Mouse (Mus musculus) lung, postnatal 10 days (tissue): ENCODE data around the gene Spcs1.

Experiments
- DNase-seq: peaks from one replicate; pipeline ENCODE4 v3.0.0; 2021

The Spcs1 gene

DNA sequence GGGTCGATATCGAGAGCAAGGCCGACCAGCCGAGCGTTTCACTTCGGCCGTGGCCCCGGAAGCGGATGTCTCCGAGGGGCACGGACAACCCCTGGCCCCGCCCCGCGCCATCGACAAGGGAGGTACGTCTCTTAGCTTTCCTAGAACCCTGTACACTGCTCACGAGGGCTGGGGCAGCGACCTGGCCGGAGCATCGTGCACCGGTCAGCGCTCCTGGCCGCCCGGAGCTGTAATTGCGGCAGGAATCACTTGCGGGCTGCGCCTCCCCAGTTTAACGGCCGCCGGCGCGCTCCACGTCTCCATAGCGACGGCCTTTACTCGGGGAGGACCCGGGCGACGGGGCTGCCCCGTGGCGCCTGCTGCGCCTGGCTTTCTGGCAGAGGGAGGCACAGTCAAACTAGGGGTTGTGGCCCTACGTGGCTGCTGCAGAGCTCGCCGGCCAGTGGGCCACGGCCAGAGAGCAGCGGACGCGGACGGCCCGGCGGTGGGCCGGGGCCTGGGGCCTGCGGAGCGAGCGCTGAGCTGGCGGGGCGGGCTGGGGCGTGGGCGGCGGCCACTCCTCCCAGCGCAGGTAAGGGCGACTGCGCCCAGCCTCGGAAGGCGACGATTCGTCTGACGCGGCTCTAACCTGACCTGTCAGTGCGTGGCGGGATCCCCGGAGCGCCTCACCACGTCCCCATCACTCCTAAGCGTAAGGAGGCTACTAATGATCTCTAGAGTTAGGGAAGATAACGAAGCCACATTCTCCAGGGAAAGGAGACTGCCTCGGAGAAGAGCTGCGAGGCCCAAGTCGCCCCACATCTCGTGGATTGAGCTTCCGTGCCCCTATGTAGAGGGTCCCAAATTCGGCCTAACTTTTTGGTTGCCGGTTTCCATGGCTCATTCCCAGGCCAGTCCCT lies at the start of gene Spcs1, which contains the start of gene Glt8d1:
Spcs1 (minus strand) TSS at position 366 of the 899 bp plus-strand sequence.
Glt8d1 (plus strand) TSS at position 94 of the 899 bp plus-strand sequence.
- peak; percentile 91 for DNase-seq

- DNase-seq = no peak
Measured at GRCm38 (mm10) chr14:31045817-31046216, 44.3 kb upstream of the Spcs1 start.

DNA sequence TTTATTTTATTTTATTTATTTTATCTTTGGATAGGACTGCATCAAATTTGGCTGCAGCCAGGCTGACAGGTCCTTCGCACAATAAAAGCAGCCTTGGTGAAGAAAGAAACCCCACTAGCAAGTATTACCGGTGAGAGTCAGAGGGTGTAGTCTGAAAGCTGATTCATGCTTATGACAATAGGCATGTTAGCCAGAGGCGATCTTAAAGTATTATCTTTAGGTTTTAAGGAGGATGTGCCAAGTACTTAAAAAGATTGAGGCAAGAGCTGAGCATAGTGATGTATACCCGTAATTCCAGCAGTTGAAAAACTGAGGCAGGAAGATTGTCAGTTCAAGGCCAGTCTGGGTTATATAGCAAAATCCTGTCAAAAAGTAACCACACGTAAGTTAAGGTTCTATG lies 43.8 kb upstream of the Spcs1 start:
- DNase-seq = no peak

DNA sequence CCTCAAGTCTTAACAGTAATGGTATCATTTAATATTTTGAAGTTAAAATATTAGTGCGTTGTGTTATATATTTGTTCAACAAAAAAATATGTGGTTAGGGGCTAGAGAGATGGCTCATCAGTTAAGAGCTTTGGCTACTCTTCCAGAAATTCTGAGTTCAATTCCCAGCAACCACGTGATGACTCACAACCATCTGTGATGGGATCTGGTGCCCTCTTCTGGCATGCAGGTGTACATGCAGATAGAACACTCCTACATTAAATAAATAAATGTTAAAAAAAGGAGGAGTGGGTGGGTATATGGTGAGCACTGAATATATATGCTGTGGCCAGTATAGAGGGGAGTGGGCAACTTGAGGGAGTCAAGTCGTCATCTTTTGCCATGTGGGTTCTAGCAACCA lies 24.3 kb upstream of the Spcs1 start:
- no peak for DNase-seq

- no peak for DNase-seq
Measured at GRCm38 (mm10) chr14:31022579-31022978, 21.1 kb upstream of the Spcs1 start.

DNA sequence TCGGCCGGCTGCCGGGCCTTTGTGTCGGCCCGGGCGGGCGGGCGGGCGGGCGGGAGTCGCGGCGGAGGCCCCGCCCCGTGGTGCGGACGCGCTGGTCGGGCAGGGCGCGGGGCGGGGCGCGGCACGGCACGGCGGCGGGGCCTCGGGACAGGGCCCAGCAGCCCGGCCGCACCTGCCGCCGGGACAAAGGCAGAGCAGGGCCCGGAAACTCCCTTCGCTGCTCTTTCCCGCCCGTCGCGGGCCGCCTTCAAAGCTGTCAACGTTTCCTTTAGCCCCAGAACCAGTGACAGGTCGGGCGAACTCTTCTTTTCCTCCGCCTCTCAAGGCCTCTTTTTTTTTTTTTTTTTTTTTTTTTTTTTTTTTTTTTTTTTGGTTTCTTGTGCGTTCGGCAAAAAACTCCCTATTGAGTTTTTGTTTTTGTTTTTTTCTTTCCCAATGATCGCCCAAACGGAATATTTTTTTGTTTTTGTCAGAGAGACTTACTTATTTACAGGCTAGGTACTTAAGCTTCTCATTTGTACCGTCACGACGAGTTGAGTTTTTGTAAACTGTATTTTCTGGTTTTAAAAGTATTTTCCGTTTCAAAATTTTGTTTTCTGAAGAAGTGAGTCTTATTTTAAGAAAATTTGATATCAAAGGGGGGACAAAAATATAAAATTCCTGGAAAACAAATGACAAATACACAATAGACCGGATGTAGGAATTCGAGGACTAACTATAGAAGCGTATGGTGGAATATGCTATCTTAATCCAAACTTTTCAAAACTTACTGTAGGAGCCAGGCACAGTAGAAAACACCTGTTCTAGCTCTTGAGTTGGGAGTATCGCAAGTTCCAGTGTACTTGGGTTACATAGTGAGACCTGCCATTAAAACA lies 18.1 kb upstream of the Spcs1 start:
- DNase-seq = peak; percentile 80

DNA sequence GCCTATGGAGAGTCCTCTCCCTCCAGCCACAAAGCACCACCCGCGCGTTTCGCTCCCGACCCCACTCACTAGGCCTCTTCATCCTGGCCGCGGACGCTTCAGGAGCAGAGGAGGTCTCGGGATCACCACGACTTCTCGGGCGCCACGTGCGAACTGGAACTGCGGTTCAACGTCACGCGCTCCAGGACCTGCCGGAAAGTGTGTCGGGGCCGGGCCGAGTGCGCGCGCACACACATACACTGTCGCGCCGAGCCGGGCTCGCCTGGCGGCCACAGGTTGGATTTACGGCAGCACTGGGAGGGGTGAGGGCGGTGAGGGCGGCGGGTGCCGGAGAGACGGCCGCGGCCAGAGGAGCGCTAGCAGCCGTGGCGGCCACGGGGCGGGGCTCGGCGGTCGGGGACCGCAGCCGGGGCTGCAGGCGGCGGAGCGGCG lies 17.4 kb upstream of the Spcs1 start, which contains the start of the genes Pbrm1 and Gnl3:
Pbrm1 (plus strand) TSS at position 279 of the 432 bp plus-strand sequence.
Gnl3 (minus strand) TSS at position 293 of the 432 bp plus-strand sequence.
- DNase-seq = peak; percentile 98

DNA sequence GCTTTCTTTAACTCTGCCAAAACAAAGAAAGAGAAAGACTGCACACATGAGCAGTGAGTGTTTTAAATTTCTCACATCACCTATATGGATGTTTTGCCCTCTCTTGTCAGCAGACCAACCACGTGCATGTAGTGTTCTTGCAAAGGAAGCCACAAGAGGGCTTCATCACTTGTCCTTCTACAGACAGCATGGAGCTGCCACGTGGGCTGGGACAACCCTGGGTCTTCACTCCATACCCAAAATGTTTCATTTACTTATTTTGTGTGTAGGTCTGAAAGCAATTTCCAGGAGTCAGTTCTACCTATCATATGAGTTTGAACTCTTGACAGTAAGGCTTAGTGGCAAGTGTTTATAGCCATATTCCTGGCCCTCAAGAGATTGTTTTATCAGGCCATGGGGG lies 16.4 kb upstream of the Spcs1 start:
- DNase-seq = peak; percentile 14

DNA sequence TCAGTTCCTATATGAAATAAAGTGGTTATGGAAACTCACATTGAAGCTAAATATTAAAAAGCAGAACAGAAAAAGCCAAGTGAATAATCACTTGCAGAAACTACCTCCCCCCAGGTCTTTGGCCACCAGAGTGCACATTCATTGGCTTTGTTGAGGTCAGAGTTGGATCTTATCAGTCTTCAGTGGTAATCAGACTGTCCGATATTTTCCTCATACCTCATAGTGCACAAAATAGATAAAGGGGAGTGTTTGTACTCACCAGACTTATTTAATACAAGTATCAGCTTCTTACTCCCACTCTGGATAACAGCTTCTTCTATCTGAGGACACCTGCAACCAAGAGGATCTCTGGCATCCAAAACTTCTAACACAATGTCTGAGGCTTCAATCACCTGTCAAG lies 14.6 kb upstream of the Spcs1 start:
- no peak for DNase-seq

- DNase-seq = no peak
Measured at GRCm38 (mm10) chr14:31013928-31014327, 12.5 kb upstream of the Spcs1 start.

DNA sequence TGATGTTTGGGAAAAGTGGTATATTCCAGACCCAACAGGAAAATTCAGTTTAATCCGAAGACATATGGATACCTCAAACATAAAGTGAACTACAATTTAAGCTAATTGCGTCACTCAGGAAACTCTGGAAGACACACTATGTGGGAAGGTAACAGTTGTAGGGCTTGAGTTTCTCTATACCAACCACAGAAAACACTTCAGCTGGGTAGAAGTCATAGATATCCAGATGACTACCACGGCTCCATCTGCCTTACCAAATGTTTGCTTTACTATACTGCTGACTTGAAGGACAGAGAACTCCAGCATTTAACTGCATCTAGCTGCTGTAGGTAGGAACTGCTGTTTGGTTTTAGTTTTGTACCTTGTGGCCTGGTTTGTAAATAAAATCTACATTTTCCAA lies 10.1 kb upstream of the Spcs1 start:
- no peak for DNase-seq

GRCm38 (mm10) chr14:31006779-31007178 lies 5.3 kb upstream of the Spcs1 start:
- no peak for DNase-seq

DNA sequence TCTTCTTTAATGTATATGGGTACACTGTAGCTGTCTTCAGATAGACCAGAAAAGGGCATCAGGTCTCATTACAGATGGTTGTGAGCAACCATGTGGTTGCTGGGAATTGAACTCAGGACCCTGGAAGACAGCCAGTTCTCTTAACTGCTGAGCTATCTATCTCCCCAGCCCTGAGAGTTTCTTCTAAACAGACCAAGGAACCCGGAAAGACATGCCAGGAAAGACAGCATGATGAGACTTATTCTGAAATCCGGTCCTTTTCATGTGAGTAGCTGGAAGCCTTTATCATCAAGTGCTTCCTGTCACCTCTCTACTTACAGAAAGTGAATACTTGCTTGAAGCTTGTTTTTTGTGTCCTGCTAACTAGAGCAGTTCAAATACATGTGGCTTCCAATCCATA lies 3.1 kb upstream of the Spcs1 start:
- no peak for DNase-seq

DNA sequence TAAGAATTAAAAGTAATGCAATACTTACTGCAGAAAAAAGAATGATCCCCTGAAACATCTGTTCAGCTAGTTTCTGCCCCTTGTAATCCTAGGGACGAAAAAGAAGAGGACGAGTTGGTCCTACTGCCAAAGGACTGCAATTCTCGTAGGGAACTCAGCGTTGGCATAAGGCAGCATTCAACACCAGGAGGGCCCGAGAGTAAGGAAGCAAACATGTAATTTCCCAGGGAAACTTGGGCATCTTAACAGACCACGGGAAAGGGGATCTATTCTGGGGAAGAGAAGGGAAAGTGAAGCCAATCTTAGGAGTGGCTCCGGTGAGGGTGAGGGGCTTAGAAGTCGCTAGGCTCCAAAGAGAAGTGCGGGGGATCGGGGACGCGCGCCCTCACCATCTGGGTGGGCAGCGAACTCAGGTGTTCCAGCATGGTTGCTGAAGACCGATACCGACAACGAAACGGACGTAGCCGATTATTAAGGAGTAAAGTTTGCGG lies 611 bp downstream of the Spcs1 start:
- DNase-seq = no peak

GRCm38 (mm10) chr14:31000356-31000755 lies 1.1 kb downstream of the Spcs1 start:
- no peak for DNase-seq

GRCm38 (mm10) chr14:30996417-30996816 lies 5.1 kb downstream of the Spcs1 start:
- no peak for DNase-seq

- DNase-seq = no peak
Measured at GRCm38 (mm10) chr14:30976222-30976621, 25.2 kb downstream of the Spcs1 start.

- peak; percentile 69 for DNase-seq
Measured at GRCm38 (mm10) chr14:30974204-30974603, 27.3 kb downstream of the Spcs1 start.

GRCm38 (mm10) chr14:30960366-30960765 lies 41.1 kb downstream of the Spcs1 start:
- no peak for DNase-seq

DNA sequence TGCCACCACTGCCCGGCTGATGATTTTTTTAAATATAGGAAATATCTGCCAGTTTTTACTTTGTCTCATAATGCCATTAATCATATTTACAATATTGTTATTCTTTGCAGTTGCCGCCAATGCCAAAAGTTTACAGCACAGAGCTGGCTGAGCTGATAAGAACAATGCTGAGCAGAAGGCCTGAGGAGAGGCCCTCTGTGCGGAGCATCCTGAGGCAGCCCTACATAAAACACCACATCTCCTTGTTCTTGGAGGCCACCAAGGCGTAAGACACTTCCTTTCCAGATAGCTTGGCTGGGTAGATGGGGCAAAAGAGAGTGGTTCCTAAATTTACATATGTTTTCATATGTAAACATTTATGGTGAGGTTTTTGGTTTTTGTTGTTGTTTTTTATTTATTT lies 42.4 kb downstream of the Spcs1 start:
- no peak for DNase-seq

DNA sequence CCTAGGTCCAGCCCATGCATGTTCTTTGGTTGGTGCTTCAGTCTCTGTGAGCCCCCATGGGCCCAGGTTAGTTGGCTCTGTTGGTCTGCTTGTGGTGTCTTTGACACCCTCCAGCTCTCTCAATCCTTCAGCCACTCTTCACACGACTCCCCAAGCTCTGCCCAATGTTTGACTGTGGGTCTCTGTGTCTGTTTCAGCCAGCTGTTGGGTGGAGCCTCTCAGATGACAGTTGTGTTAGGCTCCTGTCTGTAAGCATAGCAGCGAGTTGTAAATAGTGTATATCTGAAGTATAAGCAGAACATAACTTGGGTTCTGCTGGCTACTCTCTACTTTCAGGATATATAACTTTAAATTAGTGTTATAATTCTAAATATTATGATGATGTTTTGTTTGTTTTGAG lies 43.0 kb downstream of the Spcs1 start:
- DNase-seq = no peak

GRCm38 (mm10) chr14:30951154-30951825 lies 50.2 kb downstream of the Spcs1 start, which contains the start of gene Nek4:
TSS of gene Nek4 (plus strand) at chr14:30951377.
- DNase-seq = peak; percentile 98

DNA sequence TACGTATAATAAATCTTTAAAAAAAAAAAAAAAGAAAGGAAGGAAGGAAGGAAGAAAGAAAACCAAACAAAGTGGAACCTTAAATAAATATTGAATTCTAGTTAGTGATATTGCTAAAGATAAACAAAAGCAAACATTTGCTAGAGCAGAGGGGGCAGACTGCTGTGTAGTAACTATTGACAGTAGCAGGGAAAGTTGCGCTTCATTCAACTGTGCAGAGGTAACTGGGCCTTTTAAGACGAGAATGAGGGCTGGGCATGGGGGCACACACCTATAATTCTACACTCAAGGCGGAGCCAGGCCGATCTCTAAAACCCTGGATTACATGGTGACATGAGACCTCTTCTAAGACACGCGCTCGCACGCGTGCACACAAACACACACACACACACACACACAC lies 51.5 kb downstream of the Spcs1 start:
- no peak for DNase-seq
